Mouse (Mus musculus) left cerebral cortex, adult 11 months (tissue): ENCODE data around the gene Suclg1.

Experiments
- DNase-seq: peaks from one replicate; pipeline ENCODE4 v3.0.0; 2022; ENCODE audit warnings: low spot score

The Suclg1 gene

GRCm38 (mm10) chr6:73248237-73249048 lies at the start of gene Suclg1:
TSS of gene Suclg1 (plus strand) at chr6:73248382.
- DNase-seq, result peak; percentile 87

GRCm38 (mm10) chr6:73203724-73204123 lies 44.5 kb upstream of the Suclg1 start:
- no peak for DNase-seq

- no peak for DNase-seq
Measured at GRCm38 (mm10) chr6:73204937-73205336, 43.2 kb upstream of the Suclg1 start.

GRCm38 (mm10) chr6:73209598-73209997 lies 38.6 kb upstream of the Suclg1 start:
- no peak for DNase-seq

- DNase-seq, result no peak
Measured at GRCm38 (mm10) chr6:73210445-73210972, 37.7 kb upstream of the Suclg1 start.

GRCm38 (mm10) chr6:73211036-73211435 lies 37.1 kb upstream of the Suclg1 start:
- no peak for DNase-seq

GRCm38 (mm10) chr6:73211602-73212001 lies 36.6 kb upstream of the Suclg1 start:
- no peak for DNase-seq

- peak; percentile 91 for DNase-seq
Measured at GRCm38 (mm10) chr6:73221189-73221957, 26.8 kb upstream of the Suclg1 start, which contains the start of gene Dnah6. TSS of gene Dnah6 (minus strand) at chr6:73221651.

- no peak for DNase-seq
Measured at GRCm38 (mm10) chr6:73221958-73222735, 26.0 kb upstream of the Suclg1 start.

- no peak for DNase-seq
Measured at GRCm38 (mm10) chr6:73222841-73223526, 25.2 kb upstream of the Suclg1 start.

GRCm38 (mm10) chr6:73227376-73228158 lies 20.6 kb upstream of the Suclg1 start:
- DNase-seq, result no peak

- no peak for DNase-seq
Measured at GRCm38 (mm10) chr6:73228408-73228807, 19.8 kb upstream of the Suclg1 start.

- no peak for DNase-seq
Measured at GRCm38 (mm10) chr6:73228881-73229280, 19.3 kb upstream of the Suclg1 start.

GRCm38 (mm10) chr6:73232152-73232584 lies 16.0 kb upstream of the Suclg1 start:
- DNase-seq, result no peak

- DNase-seq, result no peak
Measured at GRCm38 (mm10) chr6:73233202-73233726, 14.9 kb upstream of the Suclg1 start.

- DNase-seq, result no peak
Measured at GRCm38 (mm10) chr6:73234302-73234900, 13.8 kb upstream of the Suclg1 start.

GRCm38 (mm10) chr6:73235650-73236049 lies 12.5 kb upstream of the Suclg1 start:
- no peak for DNase-seq

GRCm38 (mm10) chr6:73246821-73247220 lies 1.4 kb upstream of the Suclg1 start:
- no peak for DNase-seq

- DNase-seq, result no peak
Measured at GRCm38 (mm10) chr6:73247452-73247851, 730 bp upstream of the Suclg1 start.

GRCm38 (mm10) chr6:73249049-73249422 lies 854 bp downstream of the Suclg1 start:
- no peak for DNase-seq
